Mouse (Mus musculus): ENCODE measurements at regions not wholly inside any gene's neighbourhood (a gene's known extent, or its start where the extent isn't known, plus 50 kb on each side); places are given as distances from the start of the nearest gene placed in this dataset.

DNA sequence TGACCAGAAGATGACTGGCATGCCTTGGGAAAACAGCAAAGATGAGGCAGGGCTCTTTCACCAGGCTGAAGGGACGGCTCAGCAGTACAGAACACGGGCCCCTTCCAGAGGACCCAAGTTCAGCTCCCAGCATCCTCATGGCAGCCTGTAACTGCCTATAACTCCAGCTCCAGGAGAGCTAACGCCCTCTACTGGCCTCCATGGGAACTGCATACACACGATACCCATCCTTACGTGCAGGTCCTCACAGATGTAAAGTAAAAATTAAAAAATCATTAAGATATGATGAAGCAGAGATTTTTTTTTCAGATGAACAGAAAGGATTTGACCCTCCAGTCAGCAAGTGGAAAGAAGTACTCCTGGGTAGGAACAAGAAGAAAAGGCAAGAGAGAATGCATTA, 303.8 kb downstream of the Agtpbp1 start:
- Histone ChIP-seq H3K4me2 (ENCODE audit: low read length) (no peak overlapping the region), H3K9ac (ENCODE audit: low read length) (no peak overlapping the region), H3K9me3 (replicated peaks; ENCODE audit: control insufficient read depth, low read length) (no peaks in the 10 kb centered on the region), H3K4me1 (ENCODE audit: control insufficient read depth, insufficient read depth, low read length) (no peaks in the 10 kb centered on the region; the same call in 1 of the 2 replicates), H3K27ac (ENCODE audit: low read depth, low read length) (no peak overlapping the region), H3K4me3 (ENCODE audit: low read depth, low read length) (no peak overlapping the region), H3K36me3 (ENCODE audit: control insufficient read depth, insufficient read depth, low read length) (no peaks in the 10 kb centered on the region), H3K27me3 (replicated peaks; ENCODE audit: control insufficient read depth, insufficient read depth, low read length) (no peaks in the 10 kb centered on the region)
- ATAC-seq (no peak), DNase-seq (ENCODE audit: low spot score) (no peak)
- whole genome bisulfite sequencing = 82% methylated on average over 5 of the region's 5 CpGs

DNA sequence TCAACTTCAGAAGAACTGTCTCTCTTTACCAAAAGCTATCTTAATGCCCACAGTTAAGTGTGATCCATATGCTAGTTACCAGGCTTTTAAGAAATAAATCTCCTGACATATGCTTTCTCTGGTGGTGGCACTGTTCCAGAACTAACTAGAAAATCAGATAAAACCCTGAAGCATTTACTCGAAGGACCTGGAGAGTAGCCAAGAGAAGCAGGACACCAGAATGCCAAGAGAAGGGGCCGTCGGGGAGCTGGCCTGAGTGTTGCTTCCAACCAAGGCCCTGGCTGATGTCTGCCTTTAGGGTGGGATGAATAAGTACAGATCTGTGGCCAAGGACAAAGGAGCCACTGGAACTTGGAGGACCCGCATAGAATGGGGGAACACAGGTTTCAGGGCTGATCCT, 305.9 kb downstream of the Agtpbp1 start:
- Histone ChIP-seq H3K4me1 (ENCODE audit: control insufficient read depth, insufficient read depth, low read length) (no peaks in the 10 kb centered on the region; the same call in 1 of the 2 replicates), H3K9me3 (replicated peaks; ENCODE audit: control insufficient read depth, low read length) (no peaks in the 10 kb centered on the region), H3K9ac (ENCODE audit: low read length) (no peak overlapping the region), H3K27me3 (replicated peaks; ENCODE audit: control insufficient read depth, insufficient read depth, low read length) (no peaks in the 10 kb centered on the region), H3K27ac (ENCODE audit: low read depth, low read length) (no peak overlapping the region), H3K4me3 (ENCODE audit: low read depth, low read length) (no peak overlapping the region), H3K36me3 (ENCODE audit: control insufficient read depth, insufficient read depth, low read length) (no peaks in the 10 kb centered on the region), H3K4me2 (ENCODE audit: low read length) (no peak overlapping the region)
- 48% methylated on average over 4 of the region's 4 CpGs for WGBS
- ATAC-seq (no peak), DNase-seq (ENCODE audit: low spot score) (peak; percentile 77)

- no peak for DNase-seq (ENCODE audit: low spot score)
- Histone ChIP-seq H3K4me2 (ENCODE audit: low read length) (no peak overlapping the region), H3K27ac (ENCODE audit: low read depth, low read length) (no peak overlapping the region), H3K36me3 (ENCODE audit: control insufficient read depth, insufficient read depth, low read length) (no peaks in the 10 kb centered on the region), H3K4me1 (ENCODE audit: control insufficient read depth, insufficient read depth, low read length) (no peaks in the 10 kb centered on the region), H3K27me3 (replicated peaks; ENCODE audit: control insufficient read depth, insufficient read depth, low read length) (no peaks in the 10 kb centered on the region), H3K9me3 (replicated peaks; ENCODE audit: control insufficient read depth, low read length) (no peaks in the 10 kb centered on the region), H3K9ac (ENCODE audit: low read length) (no peak overlapping the region), H3K4me3 (ENCODE audit: low read depth, low read length) (no peak overlapping the region)
- no peak for ATAC-seq
- 84% methylated on average over 4 of the region's 4 CpGs for WGBS
These were observed 313.4 kb downstream of the Agtpbp1 start for GRCm38 (mm10) chr13:59271661-59272060.

DNA sequence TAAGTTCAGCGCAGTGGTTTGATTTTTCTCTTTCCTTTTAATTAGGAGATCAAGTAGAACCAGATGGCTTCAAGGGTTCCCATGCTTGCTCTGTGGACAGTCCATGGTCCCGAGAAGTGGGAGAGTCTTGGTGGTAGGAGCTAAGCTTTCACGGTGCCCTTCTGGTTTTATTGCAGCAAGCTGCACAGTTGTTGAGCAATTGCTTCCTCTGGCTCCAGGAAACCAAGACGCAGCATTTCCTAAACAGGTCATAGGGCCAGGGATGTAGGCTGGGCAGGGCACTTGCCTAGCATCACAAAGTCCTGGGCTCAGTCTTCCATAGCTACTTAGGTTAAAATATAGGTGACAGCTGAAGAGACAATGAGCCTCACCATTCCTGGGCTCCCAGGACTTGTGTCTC, 318.2 kb downstream of the Agtpbp1 start:
- WGBS = 89% methylated on average over 4 of the region's 4 CpGs
- Histone ChIP-seq H3K36me3 (ENCODE audit: control insufficient read depth, insufficient read depth, low read length) (no peaks in the 10 kb centered on the region), H3K9ac (ENCODE audit: low read length) (no peak overlapping the region), H3K4me2 (ENCODE audit: low read length) (no peak overlapping the region), H3K9me3 (replicated peaks; ENCODE audit: control insufficient read depth, low read length) (no peaks in the 10 kb centered on the region), H3K4me3 (ENCODE audit: low read depth, low read length) (no peak overlapping the region), H3K4me1 (ENCODE audit: control insufficient read depth, insufficient read depth, low read length) (no peaks in the 10 kb centered on the region), H3K27me3 (replicated peaks; ENCODE audit: control insufficient read depth, insufficient read depth, low read length) (no peaks in the 10 kb centered on the region), H3K27ac (ENCODE audit: low read depth, low read length) (no peak overlapping the region)
- DNase-seq (ENCODE audit: low spot score) (no peak), ATAC-seq (no peak)

DNA sequence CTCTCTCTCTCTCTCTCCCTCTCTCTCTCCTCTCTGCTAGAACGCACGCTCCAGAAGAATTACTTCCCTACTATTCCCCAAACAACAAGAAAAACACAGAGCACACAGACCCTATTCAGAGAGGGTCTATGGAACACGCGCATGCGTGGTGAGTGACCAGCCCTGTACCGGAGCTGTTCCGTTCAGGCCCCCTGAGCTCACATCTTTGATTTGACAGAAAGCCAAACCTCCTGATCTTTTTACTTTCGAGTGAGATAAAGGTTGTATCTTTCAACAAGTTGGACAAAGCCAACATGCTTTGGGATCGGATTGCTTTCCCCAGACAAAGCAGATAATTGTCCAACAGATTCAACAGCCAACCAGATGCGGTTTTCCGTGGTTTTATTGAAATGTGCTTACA, 320.9 kb downstream of the Agtpbp1 start:
- 79% methylated on average over 11 of the region's 11 CpGs for WGBS
- H3K4me2 ChIP-seq (ENCODE audit: low read length) = no peak overlapping the region
- H3K4me1 ChIP-seq (ENCODE audit: control insufficient read depth, insufficient read depth, low read length) = no peaks in the 10 kb centered on the region
- H3K27me3 ChIP-seq (replicated peaks; ENCODE audit: control insufficient read depth, insufficient read depth, low read length) = no peaks in the 10 kb centered on the region
- ATAC-seq = no peak
- H3K4me3 ChIP-seq (ENCODE audit: low read depth, low read length) = no peak overlapping the region
- no peaks in the 10 kb centered on the region for H3K9me3 ChIP-seq (replicated peaks; ENCODE audit: control insufficient read depth, low read length)
- no peaks in the 10 kb centered on the region for H3K36me3 ChIP-seq (ENCODE audit: control insufficient read depth, insufficient read depth, low read length)
- H3K27ac ChIP-seq (ENCODE audit: low read depth, low read length) = no peak overlapping the region
- DNase-seq (ENCODE audit: low spot score) = no peak
- no peak overlapping the region for H3K9ac ChIP-seq (ENCODE audit: low read length)

GRCm38 (mm10) chr13:59261924-59262323, 323.1 kb downstream of the Agtpbp1 start:
- Histone ChIP-seq H3K4me2 (ENCODE audit: low read length) (no peak overlapping the region), H3K27ac (ENCODE audit: low read depth, low read length) (no peak overlapping the region), H3K9me3 (replicated peaks; ENCODE audit: control insufficient read depth, low read length) (no peaks in the 10 kb centered on the region), H3K4me3 (ENCODE audit: low read depth, low read length) (no peak overlapping the region), H3K4me1 (ENCODE audit: control insufficient read depth, insufficient read depth, low read length) (no peaks in the 10 kb centered on the region), H3K9ac (ENCODE audit: low read length) (no peak overlapping the region), H3K36me3 (ENCODE audit: control insufficient read depth, insufficient read depth, low read length) (no peaks in the 10 kb centered on the region), H3K27me3 (replicated peaks; ENCODE audit: control insufficient read depth, insufficient read depth, low read length) (no peaks in the 10 kb centered on the region)
- ATAC-seq (no peak), DNase-seq (ENCODE audit: low spot score) (no peak)
- WGBS = 79% methylated on average over 3 of the region's 3 CpGs

DNA sequence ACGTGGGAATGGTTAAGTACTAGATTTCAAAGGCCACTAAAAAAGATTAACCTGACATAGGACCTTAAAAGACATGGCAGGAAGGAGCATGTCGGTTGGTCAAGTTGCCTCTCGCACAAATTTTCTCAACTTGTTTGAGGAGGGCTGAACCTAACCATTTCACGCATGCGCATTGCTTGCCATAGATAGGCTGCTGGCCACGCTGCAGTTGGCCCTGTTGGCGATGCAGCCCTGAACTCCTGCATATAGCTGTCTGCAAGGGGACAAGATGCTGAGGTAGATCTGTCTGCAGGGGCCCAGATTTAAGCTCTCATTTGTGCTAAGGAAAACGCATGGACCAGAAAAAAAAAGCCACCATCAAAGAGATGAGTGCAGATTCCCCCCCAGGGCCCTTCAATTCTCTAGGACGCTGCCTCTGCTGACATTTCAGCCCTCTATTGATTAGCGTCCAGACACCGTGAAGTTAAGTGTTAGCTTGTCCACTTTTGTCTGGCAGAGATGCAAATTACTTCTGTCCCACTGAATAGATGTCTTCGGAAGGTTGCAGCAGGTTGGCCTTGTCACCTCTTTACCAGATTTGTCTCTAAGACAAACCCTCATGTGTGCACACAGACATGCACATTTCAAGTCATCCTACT, 329.1 kb downstream of the Agtpbp1 start:
- Histone ChIP-seq H3K4me3 (ENCODE audit: low read depth, low read length) (no peak overlapping the region), H3K36me3 (ENCODE audit: control insufficient read depth, insufficient read depth, low read length) (no peaks in the 10 kb centered on the region), H3K27me3 (replicated peaks; ENCODE audit: control insufficient read depth, insufficient read depth, low read length) (no peaks in the 10 kb centered on the region), H3K4me1 (ENCODE audit: control insufficient read depth, insufficient read depth, low read length) (peaks cover 7% of the 10 kb centered on the region; the same call in 1 of the 2 replicates), H3K4me2 (ENCODE audit: low read length) (no peak overlapping the region), H3K9me3 (replicated peaks; ENCODE audit: control insufficient read depth, low read length) (no peaks in the 10 kb centered on the region), H3K9ac (ENCODE audit: low read length) (no peak overlapping the region), H3K27ac (ENCODE audit: low read depth, low read length) (no peak overlapping the region)
- 53% methylated on average over 12 of the region's 12 CpGs for WGBS
- DNase-seq (ENCODE audit: low spot score) (no peak), ATAC-seq (no peak)

DNA sequence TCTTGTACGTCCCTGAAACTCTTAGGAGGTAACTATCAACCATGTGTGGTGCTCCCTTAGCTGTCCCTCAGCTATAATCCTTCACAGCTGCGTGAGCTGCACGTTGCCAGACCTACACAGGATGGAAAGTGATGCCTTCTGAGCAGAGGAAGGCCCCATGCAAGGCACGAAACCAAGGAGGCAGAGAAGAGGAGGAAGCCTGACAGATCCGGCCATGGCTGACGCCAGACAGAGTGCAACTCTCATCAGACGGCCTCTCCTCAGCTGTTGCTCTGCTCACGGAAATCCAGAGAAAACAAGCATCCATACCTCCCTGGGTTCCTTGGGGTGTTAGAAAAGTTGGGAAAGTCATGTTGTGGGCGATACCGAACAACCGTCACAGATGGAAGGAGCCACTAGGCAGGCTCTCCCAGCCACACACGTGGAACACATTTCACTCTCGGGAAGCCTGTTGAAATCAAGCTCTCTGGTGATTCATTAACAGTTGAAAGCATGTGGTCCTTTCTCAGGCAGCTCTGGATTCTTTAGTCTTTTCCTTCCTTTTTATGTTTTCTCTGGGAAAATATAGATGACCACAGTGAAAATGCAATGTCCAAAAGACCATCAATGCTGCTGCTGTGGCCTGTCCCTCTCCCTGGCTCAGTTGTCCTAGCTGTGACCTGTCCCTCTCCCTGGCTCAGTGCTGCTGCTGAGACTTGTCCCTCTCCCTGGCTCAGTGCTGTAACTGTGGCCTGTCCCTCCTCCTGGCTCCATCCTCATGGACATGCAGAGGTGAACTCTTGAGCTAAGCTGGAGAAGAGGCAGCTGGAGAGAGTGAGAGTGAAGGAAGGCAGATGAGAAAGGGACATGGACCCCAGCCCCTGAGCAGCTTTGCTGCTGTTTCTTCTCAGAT, 331.1 kb downstream of the Agtpbp1 start:
- DNase-seq (ENCODE audit: low spot score) (no peak), ATAC-seq (no peak)
- Histone ChIP-seq H3K4me3 (ENCODE audit: low read depth, low read length) (no peak overlapping the region), H3K27me3 (replicated peaks; ENCODE audit: control insufficient read depth, insufficient read depth, low read length) (no peaks in the 10 kb centered on the region), H3K4me1 (ENCODE audit: control insufficient read depth, insufficient read depth, low read length) (peaks cover 7% of the 10 kb centered on the region; the same call in 1 of the 2 replicates), H3K9ac (ENCODE audit: low read length) (no peak overlapping the region), H3K4me2 (ENCODE audit: low read length) (no peak overlapping the region), H3K36me3 (ENCODE audit: control insufficient read depth, insufficient read depth, low read length) (no peaks in the 10 kb centered on the region), H3K27ac (ENCODE audit: low read depth, low read length) (no peak overlapping the region), H3K9me3 (replicated peaks; ENCODE audit: control insufficient read depth, low read length) (no peaks in the 10 kb centered on the region)
- 84% methylated on average over 13 of the region's 13 CpGs for WGBS
